Mouse (Mus musculus) bone marrow, adult 2 months (tissue): ENCODE data around the gene Zmym4.

ENCODE experiments used
- CTCF ChIP-seq: fragments of 200-500 bp; IDR thresholded peaks from 2 replicates; pipeline ENCODE4 v1.5.1; 2011; ENCODE audit warnings: low read length, control low read depth; ENCODE audit not compliant: control insufficient read depth, insufficient read depth
- POLR2A ChIP-seq: fragments of 200-500 bp; IDR thresholded peaks from 2 replicates; pipeline ENCODE4 v1.6.1; 2011; ENCODE audit warnings: low read depth, mild to moderate bottlenecking, control low read depth, low read length, borderline replicate concordance; ENCODE audit not compliant: control insufficient read depth

- no peak for TF ChIP-seq CTCF
- no peak for TF ChIP-seq POLR2A
These were observed 121.0 kb downstream of the Zmym4 start for GRCm38 (mm10) chr4:126846971-126847370.
